14 mouse cellular contexts compared by ENCODE assay signal in genomic region chr7:128728738-128729137, GRCm38 (mm10). TPM values are rescaled to one million over a fixed set of nuclear protein-coding genes. Genes with fewer than 3 reads are reported as not detected.
DNase-seq lines count a peak whose midpoint lies in the region; ATAC-seq and TF ChIP-seq lines count a peak whose summit lies in the region.
"Had no signal": no experiment of that assay in that cellular context is flagged by ENCODE, and none has a peak within 500 bp of the region (broad histone marks: within the 10 kb centered on the region; RNA-seq: fewer than 3 reads in every experiment).

No protein-coding gene starts in this region.

- intact Hi-C loops in heart, postnatal 14 days (cut with DNase I) = no loop called here

- no peak for ATAC-seq in heart, postnatal 0 days (ENCODE audit: insufficient read depth, low read depth)
- ATAC-seq in lung, postnatal 0 days = no peak
- peak; percentile 29 for ATAC-seq in inflammation-experienced regulatory T-cells, adult 6 months

- H3K4me3 ChIP-seq in heart, postnatal 0 days (ENCODE audit: low read depth, low read length) = no peak overlapping the region
- H3K4me3 ChIP-seq in lung, postnatal 0 days (ENCODE audit: low read depth, low read length) = no peak overlapping the region
- H3K4me3 ChIP-seq: embryonic facial prominence, embryonic 13.5 days; forebrain, embryonic 12.5 days; myocyte had no signal

- DNase-seq in heart, postnatal 0 days (ENCODE audit: low spot score) = peak; percentile 38
- no peak for DNase-seq in heart, postnatal 14 days
- peak; percentile 31 for DNase-seq in lung, postnatal 36 days
- no peak for DNase-seq in lung, postnatal 0 days (ENCODE audit: low spot score)
- DNase-seq in splenic B cell, adult 2 months (ENCODE audit: low read depth, low spot score) = peak; percentile 37
- no peak for DNase-seq in gastrocnemius, adult 18-20 months (ENCODE audit: low spot score)
- no peak for DNase-seq in cerebellum, postnatal 10 days
- DNase-seq: adrenal gland, adult 8-10 months; cerebellum, postnatal 25 days had no signal

- TF ChIP-seq EP300 in heart, postnatal 0 days (IDR thresholded peaks at IDR 0.05; ENCODE audit: low read depth) = no peak
- TF ChIP-seq EP300 in lung, postnatal 0 days (IDR thresholded peaks at IDR 0.05) = no peak

- H3K36me3 ChIP-seq in heart, postnatal 0 days (replicated peaks; ENCODE audit: control insufficient read depth, insufficient read depth, low read length) = peaks cover 5% of the 10 kb centered on the region; the same call in 1 of the 2 replicates
- H3K36me3 ChIP-seq in lung, postnatal 0 days (ENCODE audit: insufficient read depth, low read length) = no peaks in the 10 kb centered on the region
- H3K36me3 ChIP-seq in splenic B cell, adult 2 months (ENCODE audit: control insufficient read depth, insufficient read depth, low read length, poor library complexity, severe bottlenecking) = peaks cover 2% of the 10 kb centered on the region
- H3K36me3 ChIP-seq: forebrain, embryonic 12.5 days had no signal

- H3K9ac ChIP-seq in heart, postnatal 0 days (replicated peaks; ENCODE audit: low read depth, low read length) = no peak overlapping the region
- no peak overlapping the region for H3K9ac ChIP-seq in lung, postnatal 0 days (replicated peaks; ENCODE audit: low read depth)
- H3K9ac ChIP-seq: embryonic facial prominence, embryonic 13.5 days; forebrain, embryonic 12.5 days had no signal

- H3K4me2 ChIP-seq in heart, postnatal 0 days (ENCODE audit: low read depth, low read length) = no peak overlapping the region
- no peak overlapping the region for H3K4me2 ChIP-seq in lung, postnatal 0 days (replicated peaks; ENCODE audit: low read depth, low read length)
- H3K4me2 ChIP-seq: embryonic facial prominence, embryonic 13.5 days; forebrain, embryonic 12.5 days had no signal

- 63% methylated on average over 10 of the region's 10 CpGs for WGBS in heart, postnatal 0 days
- 61% methylated on average over 10 of the region's 10 CpGs for WGBS in lung, postnatal 0 days

- H3K4me1 ChIP-seq in heart, postnatal 0 days (ENCODE audit: control insufficient read depth, insufficient read depth) = peaks cover 20% of the 10 kb centered on the region
- H3K4me1 ChIP-seq in lung, postnatal 0 days (ENCODE audit: insufficient read depth, low read depth, low read length) = no peaks in the 10 kb centered on the region

- peak overlapping the region; percentile 47; the same call in 1 of the 2 replicates for H3K27ac ChIP-seq in heart, postnatal 0 days (ENCODE audit: low read depth)
- H3K27ac ChIP-seq in lung, postnatal 0 days (ENCODE audit: low read length) = no peak overlapping the region
- H3K27ac ChIP-seq: embryonic facial prominence, embryonic 13.5 days; forebrain, embryonic 12.5 days; stomach, postnatal 0 days had no signal

- no peaks in the 10 kb centered on the region for H3K9me3 ChIP-seq in heart, postnatal 0 days (replicated peaks; ENCODE audit: control insufficient read depth, low read length)
- no peaks in the 10 kb centered on the region for H3K9me3 ChIP-seq in lung, postnatal 0 days (ENCODE audit: low read length)
- H3K9me3 ChIP-seq: embryonic facial prominence, embryonic 13.5 days; forebrain, embryonic 12.5 days had no signal

- H3K27me3 ChIP-seq in heart, postnatal 0 days (ENCODE audit: control insufficient read depth, insufficient read depth, low read length) = no peaks in the 10 kb centered on the region
- no peaks in the 10 kb centered on the region for H3K27me3 ChIP-seq in lung, postnatal 0 days (replicated peaks; ENCODE audit: insufficient read depth, low read length)
- H3K27me3 ChIP-seq in splenic B cell, adult 2 months (ENCODE audit: control insufficient read depth, insufficient read depth, low read length, poor library complexity, severe bottlenecking) = no peaks in the 10 kb centered on the region
- H3K27me3 ChIP-seq: embryonic facial prominence, embryonic 13.5 days; forebrain, embryonic 12.5 days had no signal

- no peak for TF ChIP-seq CTCF in heart, postnatal 0 days (IDR thresholded peaks at IDR 0.05; ENCODE audit: low read depth)
- TF ChIP-seq CTCF in lung, postnatal 0 days (IDR thresholded peaks at IDR 0.05) = no peak

RNA-seq across cellular contexts. Expression of gene Mcmbp, which starts 11.6 kb away (rescaled TPM):
- 39.4 and 40.0 TPM in 2 replicates for total RNA-seq in heart, postnatal 0 days (2014; rRNA removed; ENCODE audit: low replicate concordance)
- polyA plus RNA-seq in heart, postnatal 0 days (2015; fragmentation: Nextera tagmentation; extraction: Ambion mirVana) = 25.4 and 26.8 TPM in 2 replicates
- 10 to 100 TPM; 26.3 to 27.2 TPM for total RNA-seq in heart, postnatal 14 days (2021)
- 38.8 and 40.2 TPM in 2 replicates for polyA plus RNA-seq in lung, postnatal 0 days (2015; fragmentation: Nextera tagmentation; extraction: Ambion mirVana)
- polyA plus RNA-seq in inflammation-experienced regulatory T-cells, adult 6 months (2017; shearing (Covaris generic)) = 10 to 100 TPM; 62.1 to 92.0 (median 65.6) TPM
- total RNA-seq in gastrocnemius, adult 18-20 months (2021) = 10 to 100 TPM; 15.2 to 16.5 TPM

RNA-seq across cellular contexts. Expression of gene Sec23ip, which starts 16.0 kb away (rescaled TPM):
- total RNA-seq in heart, postnatal 0 days (2014; rRNA removed; ENCODE audit: low replicate concordance) = 10.6 and 13.0 TPM in 2 replicates
- polyA plus RNA-seq in heart, postnatal 0 days (2015; fragmentation: Nextera tagmentation; extraction: Ambion mirVana) = 18.1 and 20.2 TPM in 2 replicates
- total RNA-seq in heart, postnatal 14 days (2021) = 10 to 100 TPM; 27.7 to 31.6 TPM
- polyA plus RNA-seq in lung, postnatal 0 days (2015; fragmentation: Nextera tagmentation; extraction: Ambion mirVana) = 22.7 and 24.1 TPM in 2 replicates
- polyA plus RNA-seq in inflammation-experienced regulatory T-cells, adult 6 months (2017; shearing (Covaris generic)) = 10 to 100 TPM; 27.1 to 41.8 (median 35.0) TPM
- total RNA-seq in gastrocnemius, adult 18-20 months (2021) = 10 to 100 TPM; 17.5 to 18.3 TPM

Comparison
In these comparisons a context has a peak if more than half of its experiments do, and no peak if none do; other contexts are left out.
1. DNase-seq: peak in heart, postnatal 0 days (single experiment), lung, postnatal 36 days (single experiment) and splenic B cell, adult 2 months (single experiment); none in heart, postnatal 14 days (0 of 2), lung, postnatal 0 days (single experiment), gastrocnemius, adult 18-20 months (single experiment) and cerebellum, postnatal 10 days (0 of 2).